Mouse (Mus musculus) bone marrow, adult 2 months (tissue): ENCODE measurements around the gene Arhgap23.

Experiments
- CTCF ChIP-seq: fragments of 200-500 bp; IDR thresholded peaks from 2 replicates; pipeline ENCODE4 v1.5.1; 2011; ENCODE audit warnings: low read length, control low read depth; ENCODE audit not compliant: control insufficient read depth, insufficient read depth
- POLR2A ChIP-seq: fragments of 200-500 bp; IDR thresholded peaks from 2 replicates; pipeline ENCODE4 v1.6.1; 2011; ENCODE audit warnings: low read depth, mild to moderate bottlenecking, control low read depth, low read length, borderline replicate concordance; ENCODE audit not compliant: control insufficient read depth

DNA sequence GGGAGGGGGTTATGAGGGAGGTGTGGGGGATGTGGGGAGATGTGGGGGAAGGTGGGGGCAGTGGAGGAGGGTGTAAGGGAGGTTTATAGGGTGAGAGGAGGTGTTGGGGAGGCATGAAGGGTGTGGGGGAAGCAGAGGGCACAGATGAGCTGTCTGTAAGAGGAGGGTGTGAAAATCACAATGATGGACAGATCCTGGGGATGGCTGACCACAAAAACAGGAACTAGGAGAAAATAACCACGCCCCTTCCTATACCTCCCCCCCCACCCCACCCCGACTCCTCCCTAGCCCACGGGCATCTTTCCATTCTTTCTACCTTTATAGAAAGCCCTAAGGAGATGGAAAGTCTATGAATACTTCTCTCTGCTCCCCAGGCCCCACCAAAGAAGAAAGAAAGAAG, 124.8 kb downstream of the Arhgap23 start:
- TF ChIP-seq CTCF (no peak), POLR2A (no peak)
